Mouse (Mus musculus) lung, adult 2 months (tissue): Measurements from ENCODE around the gene Plod2.

Source experiments
- CTCF ChIP-seq: fragments of 200-500 bp; IDR thresholded peaks from 2 replicates; pipeline ENCODE4 v1.5.1; 2011; ENCODE audit warnings: mild to moderate bottlenecking, low read length, control low read depth; ENCODE audit not compliant: insufficient read depth
- POLR2A ChIP-seq: fragments of 200-500 bp; IDR thresholded peaks from 2 replicates; pipeline ENCODE4 v1.6.1; 2011; ENCODE audit warnings: low read depth, mild to moderate bottlenecking, control low read depth, low read length, borderline replicate concordance; ENCODE audit errors: extremely low read depth

DNA sequence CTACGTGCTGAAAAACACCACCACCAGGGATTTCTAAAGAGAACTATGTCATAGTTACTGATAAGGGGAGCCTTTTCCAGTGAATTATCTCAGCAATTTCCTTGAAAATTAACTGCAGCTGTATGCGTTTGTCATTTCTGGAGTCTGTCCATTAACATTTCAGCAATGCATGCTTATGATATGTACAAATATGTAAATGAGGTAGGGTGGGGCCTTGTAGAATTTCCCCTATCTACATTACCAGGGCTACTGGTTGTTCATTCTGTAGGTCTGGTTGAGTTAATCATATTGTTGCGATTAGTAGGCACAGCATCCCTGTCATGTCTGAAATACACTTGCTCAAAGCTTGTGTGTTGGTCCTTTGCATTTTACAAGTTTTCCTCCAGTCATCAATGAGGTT lies 92.8 kb downstream of the Plod2 start:
- no peak for TF ChIP-seq CTCF
- no peak for TF ChIP-seq POLR2A
